Mouse (Mus musculus): ENCODE results near the gene Thsd4.

DNA sequence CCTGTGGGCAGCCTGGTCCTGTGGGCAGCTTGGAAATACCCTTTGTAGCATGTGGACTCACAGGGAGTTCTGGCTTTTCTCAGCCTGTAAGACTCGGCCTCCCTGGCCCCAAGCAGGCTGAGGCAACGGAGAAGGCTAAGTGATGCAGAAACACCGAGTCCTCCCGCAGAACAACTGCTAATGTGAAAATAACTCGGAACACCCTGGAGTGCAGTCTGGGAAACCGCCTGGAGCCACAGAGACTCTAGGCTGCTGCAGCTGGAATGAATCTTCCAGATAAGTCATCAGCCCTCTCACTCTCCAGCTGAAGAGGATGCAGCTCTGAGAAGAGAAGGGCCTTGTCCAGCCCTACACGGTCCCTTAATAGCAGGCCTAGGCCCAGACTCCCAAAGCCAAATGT is 402.0 kb downstream of the Thsd4 start:
- TF ChIP-seq MAFK (IDR thresholded peaks at IDR 0.05; ENCODE audit: insufficient read depth, low read depth, low read length) = no peak
- no peak for TF ChIP-seq CHD2 (IDR thresholded peaks at IDR 0.05; ENCODE audit: low read depth, low read length)
- TF ChIP-seq ZC3H11A (IDR thresholded peaks at IDR 0.05; ENCODE audit: borderline replicate concordance, low read depth, low read length) = no peak
